Mouse (Mus musculus): ENCODE measurements around the gene Hlcs.

- TF ChIP-seq CTCF (IDR thresholded peaks at IDR 0.05; ENCODE audit: borderline replicate concordance, extremely low read depth, insufficient read depth, insufficient read length) (no peak), POLR2A (IDR thresholded peaks at IDR 0.05; ENCODE audit: borderline replicate concordance, extremely low read depth, insufficient read depth, insufficient read length, poor library complexity, severe bottlenecking) (no peak)
Observed at GRCm38 (mm10) chr16:94246058-94246784, 67.2 kb downstream of the Hlcs start.
